Mouse (Mus musculus): ENCODE data around the gene Zbtb45.

DNA sequence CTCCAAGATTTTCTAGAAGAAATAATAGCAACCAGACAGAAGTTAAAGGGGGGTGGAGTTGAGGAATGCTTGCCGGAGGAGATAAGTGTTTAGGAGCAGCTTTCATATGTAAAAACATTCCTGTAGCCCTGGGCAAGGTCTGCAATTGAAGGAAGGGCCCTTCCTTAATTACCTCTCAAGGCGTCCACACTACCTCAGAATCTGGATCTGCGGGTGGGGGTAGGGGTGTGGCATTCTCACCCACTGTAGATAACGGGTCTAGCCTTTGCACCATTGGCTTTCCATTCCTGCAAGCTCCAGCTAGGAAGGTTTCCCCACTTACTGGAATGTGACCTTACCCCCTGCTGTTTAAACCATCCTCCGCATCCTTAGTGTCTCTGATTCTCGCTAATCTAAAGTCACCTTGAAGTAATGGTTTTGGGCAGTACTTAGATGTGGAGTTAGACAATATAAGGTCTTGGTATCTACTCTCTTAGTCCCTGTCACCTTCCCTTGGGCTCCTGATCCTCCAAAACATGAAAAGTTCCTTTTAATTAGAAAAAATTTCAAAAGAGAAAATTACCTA lies 4.5 kb upstream of the Zbtb45 start:
- TF ChIP-seq CTCF (IDR thresholded peaks at IDR 0.05) (no peak), EP300 (IDR thresholded peaks at IDR 0.05) (no peak)
